Mouse (Mus musculus) embryonic facial prominence, embryonic 12.5 days (tissue): ENCODE data around the gene Veph1. TPM values are rescaled to one million over a fixed set of nuclear protein-coding genes. Genes with fewer than 3 reads are reported as not detected.

Experiments used
- ATAC-seq: fragments of 200-750 bp; cut with Nextera tagmentation; 2 replicates; pipeline ENCODE4 v1.8.0; 2017; ENCODE audit not compliant: insufficient number of reproducible peaks, insufficient read depth, low FRiP score, low TSS enrichment
- H3K27ac ChIP-seq: fragments of 300-500 bp; sonication (generic); 2 replicates; pipeline ENCODE4 v1.5.1; 2016; ENCODE audit warnings: mild to moderate bottlenecking
- H3K27me3 ChIP-seq: fragments of 300-500 bp; sonication (generic); 2 replicates; pipeline ENCODE4 v1.6.1; 2016; ENCODE audit warnings: mild to moderate bottlenecking, moderate library complexity
- H3K36me3 ChIP-seq: fragments of 300-500 bp; sonication (generic); 2 replicates; pipeline ENCODE4 v1.6.1; 2016; ENCODE audit warnings: mild to moderate bottlenecking
- H3K4me1 ChIP-seq: fragments of 300-500 bp; sonication (generic); 2 replicates; pipeline ENCODE4 v1.6.1; 2016
- H3K4me2 ChIP-seq: fragments of 300-500 bp; sonication (generic); replicated peaks from 2 replicates; pipeline ENCODE4 v1.6.1; 2016; ENCODE audit warnings: mild to moderate bottlenecking, moderate library complexity
- H3K4me3 ChIP-seq: fragments of 300-500 bp; sonication (generic); 2 replicates; pipeline ENCODE4 v1.5.1; 2016; ENCODE audit warnings: mild to moderate bottlenecking
- H3K9ac ChIP-seq: fragments of 300-500 bp; sonication (generic); 2 replicates; pipeline ENCODE4 v1.6.1; 2016; ENCODE audit warnings: mild to moderate bottlenecking, moderate library complexity
- H3K9me3 ChIP-seq: fragments of 300-500 bp; sonication (generic); 2 replicates; pipeline ENCODE4 v1.6.1; 2016; ENCODE audit warnings: mild to moderate bottlenecking, moderate library complexity
- WGBS: fragments of 180-500 bp; shearing (Covaris S2); methylation state at CpG from one replicate; pipeline ENCODE4 v1.1.7; 2016; 5-methylcytosine and 5-hydroxymethylcytosine counted together
- polyA plus RNA-seq: library from polyadenylated mRNA; unstranded; fragments of >200 nt; fragmentation: Nextera tagmentation; extraction: Ambion mirVana; gene quantifications from 2 replicates; pipeline ENCODE4 v1.2.1, GENCODE M21; 2016

Gene Veph1
- polyA plus RNA-seq, 1 experiment from 2014 or later, result 5.8 TPM

DNA sequence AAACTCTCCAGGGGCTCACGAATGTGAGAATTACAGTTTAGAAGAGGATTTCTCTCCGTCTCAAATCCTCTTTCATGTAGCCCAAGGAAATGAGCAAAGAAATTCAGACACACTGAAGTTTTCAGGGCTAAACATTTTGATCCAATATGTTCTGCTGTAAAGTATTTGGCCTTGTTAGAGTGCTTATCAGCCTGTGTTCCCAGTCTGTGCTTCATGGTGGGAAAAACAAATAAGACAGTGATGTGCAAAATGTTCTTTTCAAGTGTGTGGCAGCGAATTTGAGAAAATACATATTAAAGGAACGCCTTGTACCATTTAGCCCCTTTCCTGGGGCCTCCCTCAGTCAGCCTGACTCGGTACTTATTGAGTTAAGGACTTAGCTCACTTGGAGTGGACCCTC lies 213.2 kb downstream of the Veph1 start:
- Histone ChIP-seq H3K4me1 (peaks cover 4% of the 10 kb centered on the region; the same call in 1 of the 2 replicates), H3K36me3 (no peaks in the 10 kb centered on the region), H3K27ac (no peak overlapping the region), H3K4me3 (no peak overlapping the region), H3K27me3 (no peaks in the 10 kb centered on the region), H3K9ac (no peak overlapping the region), H3K9me3 (no peaks in the 10 kb centered on the region), H3K4me2 (no peak overlapping the region)
- no peak for ATAC-seq
- 73% methylated on average over 5 of the region's 5 CpGs for WGBS

DNA sequence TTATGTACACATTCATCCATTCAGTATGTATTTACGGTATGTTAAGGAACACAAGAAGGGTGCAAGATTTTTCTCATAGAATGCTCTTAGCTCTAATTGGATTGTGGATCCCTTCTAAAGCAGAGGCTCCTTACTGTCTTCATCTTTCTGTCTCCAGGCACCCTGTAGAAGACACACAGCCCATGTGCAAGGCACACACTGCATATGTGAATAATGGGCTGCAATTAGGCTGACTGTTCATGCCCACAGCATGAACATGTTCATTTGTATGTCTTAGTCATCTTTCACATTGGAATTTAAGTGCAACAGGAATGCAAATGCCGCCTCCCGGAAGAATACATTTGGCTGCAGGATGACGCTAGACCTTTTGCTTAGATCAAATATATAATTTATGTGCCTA lies 213.7 kb downstream of the Veph1 start:
- Histone ChIP-seq H3K9me3 (no peaks in the 10 kb centered on the region), H3K27ac (no peak overlapping the region), H3K27me3 (no peaks in the 10 kb centered on the region), H3K4me1 (peaks cover 4% of the 10 kb centered on the region; the same call in 1 of the 2 replicates), H3K4me3 (no peak overlapping the region), H3K9ac (no peak overlapping the region), H3K4me2 (no peak overlapping the region), H3K36me3 (no peaks in the 10 kb centered on the region)
- no peak for ATAC-seq
- WGBS, result 87% methylated on average over 4 of the region's 4 CpGs

DNA sequence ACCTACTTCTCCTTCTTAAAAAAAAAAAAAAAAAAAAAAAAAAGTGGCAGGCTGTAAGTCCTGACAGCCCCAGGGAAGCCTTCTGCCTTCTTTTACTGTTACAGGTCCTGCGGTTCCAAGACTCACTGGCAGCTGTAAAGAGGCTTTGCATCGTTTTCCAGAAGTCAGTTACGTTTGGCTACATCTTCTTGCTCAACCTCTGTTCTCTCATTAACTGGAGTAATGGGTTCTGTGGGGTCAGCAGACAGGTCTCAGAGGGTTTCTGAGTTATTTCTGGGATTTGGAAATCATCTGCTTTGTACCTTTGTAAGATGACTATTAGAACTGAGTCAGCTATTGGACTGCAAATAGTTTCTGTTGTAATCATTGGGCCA lies 215.3 kb downstream of the Veph1 start:
- H3K9ac ChIP-seq, result no peak overlapping the region
- no peaks in the 10 kb centered on the region for H3K9me3 ChIP-seq
- no peak overlapping the region for H3K4me3 ChIP-seq
- H3K27ac ChIP-seq, result no peak overlapping the region
- ATAC-seq, result no peak
- 42% methylated on average over 3 of the region's 3 CpGs for WGBS
- no peaks in the 10 kb centered on the region for H3K27me3 ChIP-seq
- H3K4me2 ChIP-seq, result no peak overlapping the region
- H3K4me1 ChIP-seq, result peaks cover 4% of the 10 kb centered on the region; the same call in 1 of the 2 replicates
- no peaks in the 10 kb centered on the region for H3K36me3 ChIP-seq

DNA sequence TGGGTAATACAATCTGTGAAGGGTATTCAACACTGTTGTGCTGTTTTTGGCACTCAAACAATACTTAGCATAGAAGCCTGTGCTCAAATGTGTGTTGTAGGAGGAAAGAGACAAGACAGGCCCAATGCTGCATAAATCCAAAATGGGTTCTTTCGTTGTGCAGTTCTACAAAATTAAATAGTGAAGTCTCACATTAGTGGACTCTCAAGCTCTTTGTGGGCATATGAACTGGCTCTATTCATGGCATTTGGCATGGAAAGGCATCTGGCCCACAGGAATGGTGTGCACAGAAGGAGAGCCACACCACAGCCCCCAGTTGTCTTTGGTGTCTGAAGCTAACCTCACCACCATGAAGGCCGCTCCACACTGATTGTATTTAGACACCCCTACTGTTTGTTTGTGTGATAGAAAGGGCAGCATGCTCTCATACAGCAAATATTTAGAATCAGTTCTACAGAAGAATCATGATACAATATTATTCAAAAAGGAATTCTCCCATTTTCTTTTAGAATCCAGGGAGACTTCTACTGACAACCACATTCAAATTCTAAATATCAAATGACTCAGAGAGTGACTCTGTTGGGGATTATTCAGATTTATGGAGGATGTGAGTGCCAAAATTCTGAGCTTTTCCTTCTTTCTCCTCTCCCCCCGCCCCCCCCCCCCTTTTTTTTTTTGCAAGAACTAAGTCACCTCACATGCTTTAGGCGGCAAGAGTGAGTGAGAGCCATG lies 215.8 kb downstream of the Veph1 start:
- Histone ChIP-seq H3K27ac (no peak overlapping the region), H3K4me2 (no peak overlapping the region), H3K4me1 (peaks cover 4% of the 10 kb centered on the region; the same call in 1 of the 2 replicates), H3K9me3 (no peaks in the 10 kb centered on the region), H3K27me3 (no peaks in the 10 kb centered on the region), H3K36me3 (no peaks in the 10 kb centered on the region), H3K4me3 (no peak overlapping the region), H3K9ac (no peak overlapping the region)
- no peak for ATAC-seq
- 81% methylated on average over 3 of the region's 4 CpGs for WGBS

DNA sequence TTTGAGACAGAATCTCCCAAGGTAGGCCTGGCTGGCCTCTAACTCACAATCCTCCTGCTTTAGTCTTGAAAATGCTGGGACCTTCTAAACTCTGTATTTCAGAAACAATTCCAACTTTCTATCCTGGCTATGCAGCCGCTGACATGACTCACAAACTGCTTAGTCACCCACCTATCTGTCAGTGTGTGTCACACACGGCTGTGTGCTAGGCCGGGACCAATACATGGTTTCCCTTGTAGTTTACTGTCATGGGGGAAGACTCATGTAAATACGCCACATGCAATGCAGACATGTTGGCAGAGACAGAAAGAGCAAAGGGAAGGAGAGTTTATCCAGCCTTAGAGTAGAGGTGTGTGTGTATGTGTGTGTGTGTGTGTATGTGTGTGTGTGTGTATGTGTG lies 216.8 kb downstream of the Veph1 start:
- peaks cover 4% of the 10 kb centered on the region; the same call in 1 of the 2 replicates for H3K4me1 ChIP-seq
- H3K36me3 ChIP-seq, result no peaks in the 10 kb centered on the region
- no peak overlapping the region for H3K4me2 ChIP-seq
- H3K27ac ChIP-seq, result no peak overlapping the region
- H3K4me3 ChIP-seq, result no peak overlapping the region
- no peak for ATAC-seq
- no peaks in the 10 kb centered on the region for H3K27me3 ChIP-seq
- no peaks in the 10 kb centered on the region for H3K9me3 ChIP-seq
- H3K9ac ChIP-seq, result no peak overlapping the region
- WGBS, result 88% methylated on average over 4 of the region's 4 CpGs

DNA sequence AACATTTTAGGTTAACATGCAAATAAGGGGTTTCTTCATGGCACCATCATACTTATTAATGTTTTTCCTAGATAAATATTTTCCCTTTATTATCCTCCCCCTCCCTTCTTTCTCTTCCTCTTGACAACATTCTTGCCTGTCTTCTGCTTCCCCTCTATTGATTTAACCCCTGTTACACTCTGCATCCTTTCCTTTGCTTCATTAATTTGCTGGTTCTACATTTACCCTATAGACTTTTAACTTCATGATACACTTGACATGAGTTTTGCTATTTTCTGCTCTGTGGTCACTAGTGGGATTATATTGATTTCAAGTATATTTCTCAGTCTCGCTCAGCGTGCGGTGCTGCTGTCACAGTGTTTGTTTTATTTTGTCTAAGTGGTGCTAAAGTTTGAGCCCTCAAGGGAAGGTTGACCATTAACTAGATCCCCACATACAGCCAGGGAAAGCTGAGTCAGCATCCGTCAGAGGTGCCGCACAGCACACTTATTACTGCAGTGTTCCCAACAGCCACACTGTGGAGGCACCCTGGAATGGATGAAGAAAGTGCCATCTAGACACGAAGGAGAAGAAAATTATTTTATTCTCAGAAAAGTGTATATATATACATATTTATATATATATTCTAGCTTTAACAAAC lies 217.6 kb downstream of the Veph1 start:
- no peak overlapping the region for H3K4me2 ChIP-seq
- no peak overlapping the region for H3K4me3 ChIP-seq
- no peaks in the 10 kb centered on the region for H3K36me3 ChIP-seq
- no peaks in the 10 kb centered on the region for H3K9me3 ChIP-seq
- peaks cover 4% of the 10 kb centered on the region; the same call in 1 of the 2 replicates for H3K4me1 ChIP-seq
- ATAC-seq, result no peak
- H3K27me3 ChIP-seq, result no peaks in the 10 kb centered on the region
- H3K27ac ChIP-seq, result no peak overlapping the region
- WGBS, result 56% methylated on average over 6 of the region's 6 CpGs
- H3K9ac ChIP-seq, result no peak overlapping the region

DNA sequence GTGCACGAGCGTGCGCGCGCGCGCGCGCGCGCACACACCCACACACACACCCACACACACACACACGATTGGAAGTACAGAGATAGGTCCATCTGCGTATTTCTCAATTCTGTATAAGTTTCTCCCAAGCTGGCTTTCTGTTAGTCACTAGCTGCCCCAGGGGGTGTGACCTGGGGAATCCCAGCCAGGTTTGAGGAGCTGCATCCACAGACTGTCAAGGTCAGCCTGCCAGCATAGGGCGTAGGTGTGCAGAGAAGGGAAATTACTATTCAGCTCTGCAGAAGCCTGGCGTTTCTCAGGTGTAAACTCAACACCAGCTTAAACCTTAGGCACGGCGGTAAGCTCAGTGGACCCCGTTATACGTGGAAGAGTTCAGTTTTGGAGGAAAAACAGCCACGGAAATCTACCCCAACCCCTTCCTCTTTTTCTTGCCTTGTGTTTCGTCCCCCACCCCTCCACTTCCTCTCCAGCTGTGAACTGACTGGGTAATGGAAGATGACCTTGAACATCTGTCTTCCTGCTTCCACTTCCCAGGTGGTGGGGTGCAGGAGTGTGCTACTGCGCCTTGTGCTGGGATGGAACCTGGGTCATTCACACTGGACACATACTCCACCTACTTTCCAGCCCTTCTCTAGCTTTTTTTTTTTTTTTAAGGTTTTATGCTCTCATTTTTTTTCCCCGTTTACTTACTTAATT lies 218.5 kb downstream of the Veph1 start:
- no peak overlapping the region for H3K27ac ChIP-seq
- no peaks in the 10 kb centered on the region for H3K27me3 ChIP-seq
- H3K4me3 ChIP-seq, result no peak overlapping the region
- no peaks in the 10 kb centered on the region for H3K36me3 ChIP-seq
- no peak for ATAC-seq
- no peak overlapping the region for H3K4me2 ChIP-seq
- no peak overlapping the region for H3K9ac ChIP-seq
- 81% methylated on average over 23 of the region's 23 CpGs for WGBS
- no peaks in the 10 kb centered on the region for H3K9me3 ChIP-seq
- no peaks in the 10 kb centered on the region; the same call in 1 of the 2 replicates for H3K4me1 ChIP-seq

DNA sequence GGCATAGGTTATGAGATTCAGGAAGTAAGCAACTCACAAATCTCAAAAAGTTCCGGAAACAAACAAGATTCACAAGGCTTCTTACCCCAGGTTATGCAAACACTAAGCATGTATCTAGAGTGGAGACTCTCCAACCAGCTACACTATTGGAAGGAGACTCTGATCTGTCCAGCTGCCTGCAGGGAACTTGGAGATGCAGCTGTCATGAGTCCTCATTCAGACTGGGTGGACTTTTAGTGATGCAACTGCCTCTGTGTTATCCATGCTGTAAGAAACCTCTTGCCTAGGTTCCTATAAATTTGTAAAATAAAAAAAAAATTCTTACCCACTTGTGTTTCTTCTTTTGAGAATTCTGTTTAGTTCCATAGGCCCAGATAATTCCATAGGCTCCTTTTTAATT lies 226.4 kb downstream of the Veph1 start:
- no peaks in the 10 kb centered on the region for H3K4me1 ChIP-seq
- H3K9me3 ChIP-seq, result no peaks in the 10 kb centered on the region
- ATAC-seq, result no peak
- H3K27ac ChIP-seq, result no peak overlapping the region
- no peaks in the 10 kb centered on the region for H3K36me3 ChIP-seq
- no peak overlapping the region for H3K4me2 ChIP-seq
- no peak overlapping the region for H3K9ac ChIP-seq
- WGBS, result 97% methylated on average over 1 of the region's 1 CpGs
- H3K27me3 ChIP-seq, result no peaks in the 10 kb centered on the region
- H3K4me3 ChIP-seq, result no peak overlapping the region

DNA sequence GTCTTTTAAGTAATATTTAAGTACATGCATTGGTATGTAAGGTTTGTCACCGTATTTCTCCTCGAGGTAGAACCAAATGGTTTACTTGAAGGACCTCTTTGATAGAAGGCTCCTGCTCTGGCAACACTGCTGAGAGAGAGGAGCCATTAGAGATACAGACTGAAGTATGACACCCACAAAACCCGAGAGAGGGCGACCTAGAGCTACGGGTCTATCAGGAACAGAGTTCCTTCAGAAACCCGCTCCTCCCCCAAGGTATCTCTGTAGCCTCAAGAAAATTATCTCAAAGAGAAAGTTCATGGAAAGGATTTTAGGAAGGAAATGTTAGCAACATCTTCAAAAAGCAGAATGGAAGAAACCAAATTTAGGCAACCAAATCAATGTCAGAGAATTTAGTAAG lies 232.8 kb downstream of the Veph1 start:
- Histone ChIP-seq H3K36me3 (no peaks in the 10 kb centered on the region), H3K27ac (no peak overlapping the region), H3K9ac (no peak overlapping the region), H3K4me1 (no peaks in the 10 kb centered on the region), H3K4me3 (no peak overlapping the region), H3K4me2 (no peak overlapping the region), H3K9me3 (no peaks in the 10 kb centered on the region), H3K27me3 (no peaks in the 10 kb centered on the region)
- no peak for ATAC-seq
- WGBS, result 51% methylated on average over 6 of the region's 6 CpGs

DNA sequence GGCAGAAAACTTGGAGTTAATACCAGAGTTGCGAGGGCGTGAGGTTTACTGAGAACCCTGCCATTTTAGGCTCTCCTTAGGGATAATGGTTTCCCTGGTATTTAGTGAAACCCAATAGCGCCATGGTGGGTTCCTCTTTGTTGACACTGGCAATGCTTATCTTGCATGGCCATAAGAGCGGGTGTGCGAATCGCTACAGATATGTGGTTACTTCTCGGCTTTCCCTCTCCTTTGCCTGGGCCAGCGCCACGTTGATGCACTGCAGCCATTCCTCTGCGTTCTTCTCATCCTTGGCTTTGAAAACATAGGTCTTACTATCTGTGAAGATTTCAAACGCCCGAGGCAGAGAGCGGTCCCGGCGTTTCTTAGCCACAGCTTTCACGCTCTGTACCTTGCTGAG lies 239.7 kb downstream of the Veph1 start:
- 0 out of 2 replicates have a peak, but pooled peaks cover 4% of the 10 kb centered on the region for H3K4me1 ChIP-seq
- no peaks in the 10 kb centered on the region for H3K27me3 ChIP-seq
- H3K9ac ChIP-seq, result no peak overlapping the region
- no peak overlapping the region for H3K4me2 ChIP-seq
- WGBS, result 93% methylated on average over 16 of the region's 16 CpGs
- no peak overlapping the region for H3K27ac ChIP-seq
- no peaks in the 10 kb centered on the region for H3K9me3 ChIP-seq
- no peak overlapping the region for H3K4me3 ChIP-seq
- no peak for ATAC-seq
- no peaks in the 10 kb centered on the region for H3K36me3 ChIP-seq

DNA sequence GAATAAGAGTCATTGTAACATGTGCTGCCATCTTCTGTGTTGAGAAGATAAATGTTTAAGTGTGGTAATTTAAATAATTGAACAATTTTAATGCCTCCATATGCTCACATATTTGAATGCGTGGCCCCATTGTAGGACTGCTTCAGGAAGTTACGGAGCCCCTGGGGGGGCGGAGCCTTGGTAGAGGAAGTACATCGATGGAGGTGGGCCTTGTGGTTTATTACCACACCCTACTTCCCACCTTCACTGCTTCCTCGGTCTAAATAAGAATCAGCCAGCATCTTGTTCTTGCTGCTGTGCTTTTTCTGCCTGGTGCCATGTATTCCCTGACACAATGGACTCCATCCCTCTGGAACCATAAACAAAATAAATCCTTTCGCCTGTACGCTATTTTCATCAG lies 241.0 kb downstream of the Veph1 start:
- no peaks in the 10 kb centered on the region for H3K36me3 ChIP-seq
- no peak for ATAC-seq
- H3K27me3 ChIP-seq, result no peaks in the 10 kb centered on the region
- peaks cover 6% of the 10 kb centered on the region; the same call in 1 of the 2 replicates for H3K4me1 ChIP-seq
- no peaks in the 10 kb centered on the region for H3K9me3 ChIP-seq
- WGBS, result 95% methylated on average over 7 of the region's 7 CpGs
- no peak overlapping the region for H3K4me3 ChIP-seq
- H3K4me2 ChIP-seq, result no peak overlapping the region
- no peak overlapping the region for H3K27ac ChIP-seq
- no peak overlapping the region for H3K9ac ChIP-seq
